Mouse (Mus musculus) gastrocnemius, postnatal 10 days (tissue): ENCODE data around the gene Olfr728. TPM values are rescaled to one million over a fixed set of nuclear protein-coding genes. Genes with fewer than 3 reads are reported as not detected.

Experiments
- DNase-seq: peaks from one replicate; pipeline ENCODE4 v3.0.0; 2021; ENCODE audit warnings: mixed read lengths
- long read RNA-seq, 2 experiments: library from polyadenylated mRNA; stranded (forward); transcript quantifications; one replicate each; pipeline ENCODE4 v2.0.0; 2021
- total RNA-seq, 2 experiments: library from RNA; stranded (reverse); gene quantifications; 2 replicates each; pipeline ENCODE4 v1.2.3; 2021

The Olfr728 gene
- not detected for total RNA-seq
- long read RNA-seq, experiment 1: 0 reads
- long read RNA-seq, experiment 2: 0 reads

DNA sequence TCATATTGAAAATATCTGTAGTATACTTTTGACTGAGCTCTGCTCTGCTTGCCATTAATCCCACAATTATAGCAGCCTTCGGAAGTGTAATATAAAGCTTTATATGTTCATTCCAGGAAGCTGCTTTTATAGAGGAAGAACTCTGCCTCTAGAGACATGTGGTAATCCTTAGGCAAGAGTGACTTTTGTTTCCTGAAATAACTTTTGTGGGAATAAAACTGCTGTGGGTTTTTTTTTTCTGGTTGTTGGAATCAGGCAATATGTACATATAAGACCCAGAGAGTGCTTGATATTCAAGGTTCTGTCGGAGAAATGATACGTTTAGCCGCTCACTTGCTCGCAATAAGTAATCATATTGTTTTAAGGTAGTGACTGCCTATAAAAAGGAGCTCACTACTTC is at the start of gene Olfr728:
Gene Olfr728, minus strand, starts transcription at position 101 of the 400 bp plus-strand sequence.
- DNase-seq: no peak

DNA sequence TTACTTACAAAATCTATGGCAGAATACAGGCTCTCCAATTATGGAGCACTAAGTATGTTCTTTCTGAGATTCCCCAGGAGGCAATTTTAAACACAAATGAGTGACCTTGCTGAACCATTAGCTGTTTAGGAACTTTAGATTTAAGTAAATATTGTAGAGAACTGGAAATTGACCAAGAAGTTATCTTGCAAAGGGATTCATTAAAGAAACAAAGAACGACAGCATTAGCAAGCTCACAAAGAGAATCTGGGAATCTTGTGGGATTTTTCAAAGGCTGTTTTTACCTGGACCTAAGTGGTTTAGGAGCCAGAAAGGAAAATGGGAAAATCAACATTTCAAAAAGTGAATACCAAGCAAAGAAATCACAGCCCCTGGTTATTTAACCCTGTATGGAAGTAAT is 45.6 kb upstream of the Olfr728 start, which contains the start of gene Olfr730:
Gene Olfr730, minus strand, starts transcription at position 101 of the 400 bp plus-strand sequence.
- no peak for DNase-seq

DNA sequence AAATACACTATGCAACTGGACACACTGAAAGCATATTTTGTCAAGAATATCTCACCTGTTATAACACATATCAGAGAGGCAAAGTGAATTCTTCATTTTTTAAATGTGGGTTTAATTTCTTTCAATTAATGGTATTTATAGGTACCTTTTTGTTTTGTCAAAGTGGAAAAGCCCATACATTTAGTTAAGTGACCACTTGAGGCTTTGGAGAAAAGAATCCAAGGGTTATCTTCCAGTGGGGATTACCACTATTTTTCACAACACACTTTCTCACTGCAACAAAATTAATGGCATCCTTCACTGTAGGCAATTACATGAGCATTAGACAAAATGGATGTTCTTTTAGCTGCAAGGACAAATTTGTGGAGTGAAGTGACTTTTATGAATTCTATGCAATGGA is 10.3 kb upstream of the Olfr728 start, which contains the start of gene Olfr729:
Gene Olfr729, minus strand, starts transcription at position 101 of the 400 bp plus-strand sequence.
- no peak for DNase-seq

DNA sequence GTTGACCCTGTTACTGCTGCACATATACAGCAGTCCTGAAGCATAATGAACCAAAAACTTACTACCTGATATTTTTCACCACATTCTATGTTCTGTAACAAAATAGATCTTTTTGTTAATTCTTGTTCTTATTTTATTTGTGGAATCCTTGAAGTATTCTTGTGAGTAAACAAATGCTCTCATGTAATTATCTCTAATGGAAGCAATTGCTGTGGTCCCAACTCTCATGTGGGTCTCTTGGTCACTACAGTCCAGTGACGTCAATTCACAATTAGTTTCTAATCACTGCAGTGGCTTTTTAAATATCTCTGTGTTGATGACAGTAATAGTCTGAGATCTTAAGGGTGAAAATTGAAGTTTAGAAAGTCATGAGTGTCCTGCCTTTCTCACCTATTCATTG is 19.6 kb downstream of the Olfr728 start, which contains the start of gene Olfr727:
Gene Olfr727, plus strand, starts transcription at position 301 of the 400 bp plus-strand sequence.
- DNase-seq: no peak

DNA sequence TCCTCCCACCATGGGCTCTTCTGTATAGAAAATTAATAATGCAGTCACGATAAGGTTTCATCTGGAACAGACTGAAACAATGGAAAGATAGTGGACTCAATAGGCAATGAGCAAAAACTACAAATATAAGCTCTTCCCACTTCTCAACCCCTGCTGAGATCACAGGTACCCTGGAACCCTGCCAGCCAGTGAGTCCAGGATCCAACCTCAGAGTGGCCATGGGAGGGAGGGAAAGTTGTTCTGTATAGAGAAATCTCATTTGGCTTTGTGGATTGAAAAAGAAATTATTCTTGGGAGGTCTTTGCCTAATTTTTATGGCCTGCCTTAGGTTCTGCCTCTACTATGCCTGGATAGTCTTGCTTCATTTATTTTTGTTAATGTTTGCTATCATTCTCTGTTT is 51.6 kb downstream of the Olfr728 start, which contains the start of gene Olfr726:
Gene Olfr726, minus strand, starts transcription at position 101 of the 400 bp plus-strand sequence.
- DNase-seq: no peak

Other genes with a start within 250 kb of the Olfr728 start
- gene Olfr722, start 240.7 kb downstream of the Olfr728 start, total RNA-seq: not detected
- gene Olfr723, start 210.9 kb downstream of the Olfr728 start, total RNA-seq: not detected
- gene Olfr724, start 179.4 kb downstream of the Olfr728 start, total RNA-seq: not detected
- gene Olfr725, start 102.3 kb downstream of the Olfr728 start, total RNA-seq: not detected
- not detected for gene Olfr726, start 51.7 kb downstream of the Olfr728 start, total RNA-seq
- gene Olfr727, start 19.5 kb downstream of the Olfr728 start, total RNA-seq: not detected
- gene Olfr729, start 10.2 kb upstream of the Olfr728 start, total RNA-seq: not detected
- not detected for gene Olfr730, start 45.5 kb upstream of the Olfr728 start, total RNA-seq
- not detected for gene Olfr731, start 99.2 kb upstream of the Olfr728 start, total RNA-seq
- not detected for gene Olfr732, start 141.5 kb upstream of the Olfr728 start, total RNA-seq
- not detected for gene Olfr733, start 158.8 kb upstream of the Olfr728 start, total RNA-seq
- not detected for gene Olfr734, start 184.1 kb upstream of the Olfr728 start, total RNA-seq
- gene Olfr735, start 206.2 kb upstream of the Olfr728 start, total RNA-seq: not detected
- gene Tlr11, start 215.2 kb upstream of the Olfr728 start, total RNA-seq: not detected
- not detected for gene Olfr736, start 238.5 kb upstream of the Olfr728 start, total RNA-seq